Mouse (Mus musculus) brain, embryonic 14.5 days (tissue): ENCODE measurements around the gene Spata48.

Source experiments
- CTCF ChIP-seq: fragments of 200-500 bp; IDR thresholded peaks from 2 replicates; pipeline ENCODE4 v1.5.1; 2012; ENCODE audit warnings: inconsistent platforms, mild to moderate bottlenecking, moderate library complexity, borderline replicate concordance; ENCODE audit not compliant: insufficient read depth, insufficient read length; ENCODE audit errors: extremely low read depth
- POLR2A ChIP-seq: fragments of 200-500 bp; IDR thresholded peaks from 2 replicates; pipeline ENCODE4 v1.6.1; 2012; ENCODE audit warnings: mild to moderate bottlenecking, inconsistent platforms, borderline replicate concordance; ENCODE audit not compliant: poor library complexity, insufficient read depth, insufficient read length, severe bottlenecking; ENCODE audit errors: extremely low read depth

DNA sequence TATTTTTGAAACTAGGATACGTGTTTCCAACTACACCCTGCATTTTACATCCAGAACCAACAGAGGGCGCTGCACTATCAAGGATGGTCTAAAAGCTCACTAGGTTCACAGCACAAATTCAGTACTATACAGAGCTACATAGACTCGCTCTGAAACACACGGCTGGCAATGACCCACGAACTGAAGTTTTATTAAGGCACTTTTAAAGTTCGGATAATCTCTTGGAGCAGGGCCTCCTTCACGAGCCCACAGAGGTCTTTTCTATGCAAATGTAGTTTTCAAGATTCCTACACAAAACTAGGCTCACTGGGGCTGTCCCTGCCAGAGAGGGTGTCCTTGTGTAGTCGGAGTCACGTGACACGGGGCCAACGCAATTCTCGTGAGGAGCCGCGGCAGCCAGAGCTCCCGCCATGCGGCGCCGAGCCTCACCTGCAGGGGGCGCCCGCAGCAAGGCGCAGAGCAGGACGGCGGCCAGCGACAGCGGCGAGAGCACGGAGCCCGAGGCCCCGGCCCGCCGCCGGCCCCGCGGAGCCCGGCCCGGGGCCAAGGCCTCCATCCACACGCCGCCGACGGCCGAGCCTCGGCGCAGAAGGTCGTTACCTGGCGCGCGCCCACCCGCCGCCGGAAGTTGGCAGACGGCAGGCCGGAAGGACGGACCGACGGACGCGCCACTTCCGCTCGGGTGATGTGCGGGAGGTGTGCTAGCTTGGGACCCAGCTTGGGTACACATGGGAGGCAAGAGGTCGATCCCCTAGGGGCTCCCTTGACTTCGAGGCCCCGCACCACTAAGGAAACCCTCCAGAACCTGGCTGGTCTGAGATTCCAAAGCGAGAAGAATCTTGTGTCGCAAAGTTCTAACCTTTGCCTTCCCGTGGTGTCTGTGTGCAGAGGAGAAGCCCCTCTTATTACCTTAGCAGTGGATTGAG lies at the start of gene Spata48, which contains the start of gene Zpbp:
- peak; percentile 83 for TF ChIP-seq CTCF
- TF ChIP-seq POLR2A = no peak
